Mouse (Mus musculus) layer of hippocampus, postnatal 14 days (tissue): ENCODE measurements at regions not wholly inside any gene's neighbourhood (a gene's known extent, or its start where the extent isn't known, plus 50 kb on each side); places are given as distances from the start of the nearest gene placed in this dataset.

Experiments used
- DNase-seq, 2 experiments: peaks; one replicate each; pipeline ENCODE4 v3.0.0; 2021 to 2022; ENCODE audit warnings: low spot score in 2 of 2, mixed read lengths in 1 of 2

DNA sequence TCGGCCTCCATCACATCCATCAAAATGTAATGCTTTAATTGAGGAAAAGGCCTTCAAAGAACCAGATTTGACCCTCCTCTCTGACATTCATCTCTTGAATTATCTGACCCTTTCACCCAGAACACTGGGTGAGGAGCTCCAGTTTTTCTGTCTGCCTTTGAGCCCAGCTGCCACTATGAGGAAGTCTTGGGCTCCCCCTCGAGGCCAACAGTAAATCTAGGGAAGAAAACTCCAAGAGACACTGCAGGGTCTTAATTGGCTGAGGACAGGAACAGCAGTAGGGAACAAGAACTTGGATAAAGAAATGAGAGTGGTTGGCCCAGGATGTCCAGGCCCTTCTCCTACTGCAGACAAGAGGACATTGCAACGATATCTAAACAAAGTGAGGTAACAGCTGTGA, 514.3 kb upstream of the Castor2 start:
- peak; percentile 38 to 58 for DNase-seq

DNA sequence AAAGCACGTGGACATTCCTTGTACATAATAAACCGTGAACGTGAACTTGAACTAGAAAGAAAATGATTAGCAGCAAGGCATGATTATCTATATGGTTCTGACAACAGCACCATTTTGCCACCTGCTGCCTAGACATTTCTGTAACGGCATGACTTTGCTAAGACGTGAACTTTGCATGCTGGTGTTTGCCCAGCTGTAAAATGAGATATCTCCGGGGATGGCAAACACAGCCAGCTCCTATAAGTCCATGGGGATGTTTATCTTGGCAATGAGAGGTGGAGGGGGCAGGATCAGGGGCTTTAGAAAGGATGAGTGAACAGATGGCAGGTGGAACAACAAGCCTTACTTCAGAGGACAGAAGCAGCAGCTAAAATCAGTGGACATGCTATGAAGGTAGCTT, 522.9 kb upstream of the Castor2 start:
- no peak for DNase-seq

DNA sequence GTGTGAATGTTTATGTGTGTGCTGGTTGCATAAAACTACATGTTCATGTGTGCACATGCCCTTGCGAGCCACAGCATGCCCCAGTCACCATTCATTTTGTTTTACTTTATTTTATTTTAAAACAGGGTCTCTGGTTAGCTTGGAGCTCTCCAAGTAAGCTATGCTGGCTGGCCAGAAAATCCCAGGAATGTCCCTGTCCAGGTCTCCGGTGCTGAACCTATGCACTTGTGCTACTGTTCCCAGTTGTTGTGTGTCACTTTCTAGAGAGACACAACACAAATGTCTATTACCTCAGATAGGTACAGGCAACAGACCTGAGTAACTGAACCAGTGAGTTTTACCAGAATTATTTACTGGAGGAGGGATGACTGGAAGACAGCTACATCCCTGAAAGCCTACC, 530.4 kb upstream of the Castor2 start:
- DNase-seq: no peak

DNA sequence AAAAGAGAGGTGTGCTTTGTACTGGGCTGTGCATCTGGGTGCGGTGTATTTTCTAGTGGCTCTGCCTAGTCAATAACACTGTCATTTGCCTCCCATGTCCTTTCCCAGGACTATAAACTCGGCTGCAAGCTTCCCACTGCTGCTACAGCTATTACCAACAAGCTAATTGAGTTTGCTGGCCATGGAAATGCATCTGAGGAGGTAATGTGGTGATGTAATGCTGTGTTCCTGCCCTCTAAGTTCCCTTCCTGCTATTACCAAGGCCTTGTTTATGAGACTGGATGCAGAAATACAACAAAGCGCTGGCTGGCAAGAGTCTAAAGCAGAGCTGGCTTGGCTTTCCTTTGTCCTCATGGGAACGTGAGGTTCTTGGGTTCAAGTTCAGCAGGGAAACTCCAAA, 533.0 kb upstream of the Castor2 start:
- no peak for DNase-seq

DNA sequence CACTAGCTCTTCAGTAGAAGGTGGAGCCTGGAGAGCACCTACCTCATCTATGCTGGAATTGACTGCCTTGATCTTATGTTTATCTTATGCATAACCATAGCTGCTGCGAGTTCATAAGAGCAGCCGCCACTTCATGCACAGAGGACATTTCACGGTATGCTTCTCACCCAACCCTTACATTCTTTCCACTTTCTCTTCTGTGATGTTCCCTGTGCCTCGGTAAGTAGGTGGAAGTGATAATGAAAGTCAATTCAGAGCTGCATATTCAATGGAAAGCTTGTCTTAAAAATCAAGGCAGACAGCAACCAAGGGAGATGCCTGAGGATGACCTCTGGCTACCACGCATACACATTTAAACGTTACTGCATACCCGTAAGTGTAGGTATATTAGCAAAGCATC, 548.9 kb upstream of the Castor2 start:
- DNase-seq: no peak

DNA sequence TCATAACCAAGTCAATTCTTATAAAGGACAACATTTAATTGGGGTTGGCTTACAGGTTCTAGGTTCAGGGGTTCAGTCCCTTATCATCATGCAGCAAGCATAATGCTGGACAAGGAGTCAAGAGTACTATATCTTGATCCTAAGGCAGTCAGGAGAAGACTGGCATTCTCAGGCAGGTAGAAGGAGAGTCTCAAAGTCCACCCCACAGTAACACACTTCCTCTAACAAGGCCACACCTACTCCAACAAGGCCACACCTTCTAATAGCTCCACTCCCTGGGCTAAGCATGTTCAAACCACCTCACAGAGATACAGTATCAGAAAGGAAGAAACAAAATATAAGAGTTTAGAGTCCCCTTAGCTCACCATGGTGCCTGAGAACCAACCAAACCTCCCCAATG, 557.3 kb upstream of the Castor2 start:
- no peak for DNase-seq

DNA sequence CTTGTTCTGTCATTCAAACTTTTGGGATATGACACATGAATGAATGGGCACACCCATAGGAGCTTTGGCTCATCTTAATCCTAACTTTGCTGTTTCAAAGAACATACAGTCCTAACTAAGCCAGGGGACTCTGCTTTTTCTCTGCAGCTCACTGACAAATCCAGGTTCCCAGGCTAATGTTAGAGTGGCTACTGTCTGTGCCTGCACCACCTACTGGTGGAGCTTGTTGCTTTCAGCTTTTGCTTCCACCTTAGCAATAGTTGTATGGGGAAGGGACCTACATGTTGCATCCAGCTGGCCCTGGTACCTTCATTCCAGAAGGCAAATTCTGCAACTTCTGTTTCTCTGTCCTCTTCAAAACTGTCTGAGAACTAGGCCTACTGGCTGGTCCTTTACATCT, 566.8 kb upstream of the Castor2 start:
- DNase-seq: peak in 1 of 2 experiments; percentile 7

DNA sequence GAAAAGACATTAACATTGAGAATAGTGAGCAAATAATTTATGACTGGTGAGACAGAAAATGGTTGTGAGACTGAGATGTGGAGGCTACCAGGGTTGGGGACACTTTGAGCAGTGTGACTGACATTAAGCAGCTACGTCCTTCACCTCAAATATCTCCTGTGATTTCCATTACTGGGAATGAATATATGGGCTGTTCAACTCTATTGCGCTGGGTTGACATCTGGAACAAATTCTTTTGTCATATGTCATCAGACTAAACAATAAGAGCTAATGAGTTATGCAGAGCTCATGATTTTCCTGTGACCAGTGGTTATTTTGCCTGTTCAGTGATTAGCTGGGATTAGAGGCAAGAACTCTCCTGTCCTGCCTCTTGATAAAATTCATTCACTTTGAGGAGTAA, 593.9 kb upstream of the Castor2 start:
- no peak for DNase-seq

DNA sequence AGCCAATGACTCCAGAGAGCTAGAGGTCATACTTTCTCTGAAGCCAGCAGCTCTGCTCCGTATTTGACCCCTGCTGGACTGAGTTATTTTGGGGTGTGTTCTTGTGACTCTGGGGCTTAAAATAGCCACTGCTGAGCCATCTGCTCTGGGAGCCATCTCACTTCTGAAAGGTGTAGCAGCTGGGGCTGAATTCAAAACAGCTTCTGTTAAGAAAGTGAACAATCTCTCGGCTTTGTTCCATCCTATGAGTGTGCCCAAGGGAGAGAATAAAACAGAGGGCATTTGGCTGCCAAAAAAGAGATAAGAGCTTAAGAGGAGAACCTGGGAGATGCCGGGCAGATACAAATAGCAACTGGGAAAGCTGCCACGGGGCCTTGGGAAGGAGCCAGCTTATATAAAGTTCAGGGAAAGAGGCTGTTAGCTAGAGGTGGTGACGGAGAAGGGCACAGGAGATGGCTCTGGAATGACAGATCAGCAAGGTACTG, 611.7 kb upstream of the Castor2 start:
- peak; percentile 16 to 17 for DNase-seq

DNA sequence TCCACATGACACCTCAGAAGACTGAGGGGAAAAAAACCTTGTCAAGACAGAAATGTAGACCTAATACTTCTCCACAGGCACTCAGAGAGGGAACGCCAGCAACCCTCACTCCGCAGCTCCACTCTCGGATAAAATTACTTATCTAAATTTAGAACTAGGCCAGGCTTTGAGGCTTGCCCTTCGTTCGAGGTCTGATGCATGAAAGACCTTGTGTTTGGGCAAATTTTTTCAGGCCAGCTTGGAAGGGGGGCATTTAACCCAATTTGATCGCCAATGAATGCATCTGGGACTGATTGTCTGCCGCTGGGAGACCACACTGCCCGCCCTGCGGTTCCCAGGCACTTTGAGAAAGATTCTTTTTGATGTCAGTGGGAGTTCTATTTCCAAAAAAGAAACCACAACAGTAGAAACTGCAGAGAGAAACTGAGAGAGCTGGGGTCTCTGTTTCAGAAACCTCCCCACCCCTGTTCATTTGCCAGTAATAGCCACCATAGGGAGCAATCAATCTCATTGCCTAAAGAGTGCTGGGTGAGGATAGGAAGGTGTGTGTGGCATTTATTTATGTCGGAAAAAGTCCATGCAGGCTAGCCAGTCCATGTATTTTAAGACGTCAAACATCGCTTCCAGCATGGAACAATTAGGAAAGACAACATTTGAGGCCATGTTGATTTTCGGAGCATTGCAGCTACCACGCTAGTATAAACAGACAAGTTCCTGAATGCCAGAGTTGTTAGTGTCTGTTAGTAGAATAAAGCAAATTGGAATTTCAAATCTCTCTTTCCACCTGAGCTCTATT, 617.0 kb upstream of the Castor2 start:
- peak; percentile 32 to 61 for DNase-seq

DNA sequence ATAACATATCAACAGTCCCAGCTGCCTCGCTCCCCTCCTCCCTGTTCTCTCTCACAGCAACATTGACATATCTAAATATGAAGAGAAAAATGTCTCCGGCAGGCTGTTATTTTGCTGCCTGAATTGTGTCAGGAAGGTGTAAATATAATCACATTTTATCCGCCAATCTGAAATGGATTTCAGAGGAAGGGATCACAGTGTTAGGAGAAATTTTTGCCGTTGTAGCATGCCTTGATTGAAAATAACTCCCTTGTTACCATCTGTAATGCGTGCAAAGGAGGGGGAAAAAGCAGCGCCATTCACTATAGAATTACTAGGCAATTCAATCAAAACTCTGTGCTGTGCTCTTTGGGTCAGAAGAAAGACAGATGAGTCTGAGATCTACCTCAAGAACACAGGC, 620.3 kb upstream of the Castor2 start:
- no peak for DNase-seq

DNA sequence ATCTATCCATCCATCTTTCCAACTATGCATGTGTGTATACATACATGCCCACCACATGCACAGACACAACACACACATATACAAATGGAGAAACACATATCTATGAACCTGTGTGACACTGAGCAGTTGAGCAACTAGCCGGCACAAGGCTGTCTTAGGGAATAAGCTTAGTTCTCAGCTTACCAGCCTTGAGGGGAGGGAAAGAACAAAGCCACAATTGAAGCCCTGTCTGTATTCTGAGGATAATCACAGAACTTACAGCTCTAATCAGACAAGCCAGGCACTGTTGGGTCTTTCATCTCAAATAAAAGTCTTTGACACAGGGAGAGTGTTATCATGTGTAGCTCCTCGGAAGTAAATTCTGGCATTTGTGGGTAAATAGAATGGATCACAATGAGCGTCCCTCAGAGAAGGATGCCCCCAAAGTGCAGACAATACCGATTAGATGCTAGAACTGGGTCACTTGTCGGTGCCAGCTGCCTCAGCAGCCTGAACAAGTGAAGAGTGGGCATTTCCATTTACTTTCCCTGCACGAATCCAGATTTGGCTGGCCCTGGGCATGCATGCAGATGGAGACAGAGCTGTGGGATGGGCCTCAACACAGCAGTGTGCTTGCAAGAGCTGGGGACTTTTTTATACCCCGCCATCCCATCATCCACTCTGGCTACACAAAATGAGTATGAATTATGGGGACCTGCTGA, 646.0 kb upstream of the Castor2 start:
- peak; percentile 74 to 86 for DNase-seq

DNA sequence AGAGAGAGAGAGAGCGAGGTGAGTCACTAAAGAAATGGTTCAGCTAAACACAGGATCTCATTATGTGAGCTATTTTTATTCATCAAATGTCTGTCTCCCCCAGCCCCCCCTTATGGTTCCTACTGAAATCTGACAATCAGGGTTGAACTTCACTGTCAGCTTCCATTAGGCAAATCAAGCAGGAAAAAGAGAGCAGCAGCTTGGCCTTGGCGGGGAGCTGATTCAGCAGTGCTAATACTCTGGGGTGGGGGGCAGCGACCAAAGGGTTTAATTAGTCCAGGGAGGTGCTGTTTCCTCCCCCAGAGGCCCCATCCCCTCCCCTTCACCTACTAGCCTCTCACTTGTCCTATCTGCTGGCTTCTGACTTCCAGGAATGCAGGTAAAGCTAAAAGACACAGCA, 649.6 kb upstream of the Castor2 start:
- DNase-seq: no peak

DNA sequence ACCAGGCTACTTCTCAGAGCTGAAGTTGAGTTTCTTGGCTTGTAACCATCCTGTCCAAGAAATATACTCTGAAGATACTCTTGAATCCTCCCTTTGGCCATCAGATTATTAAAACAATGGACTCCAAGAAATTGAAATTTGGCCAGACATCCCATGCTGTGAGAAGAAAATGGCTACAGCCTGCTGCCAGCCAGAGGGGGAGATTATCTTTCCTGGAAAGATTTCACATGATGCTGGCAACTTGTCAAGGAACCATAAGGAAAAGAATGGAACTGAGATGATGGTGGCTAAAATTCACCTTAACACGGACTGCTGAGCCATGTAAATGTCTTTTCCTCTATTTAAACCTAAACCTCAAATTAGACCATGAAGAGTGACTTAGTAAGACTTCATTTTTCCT, 698.7 kb upstream of the Castor2 start:
- DNase-seq: no peak

DNA sequence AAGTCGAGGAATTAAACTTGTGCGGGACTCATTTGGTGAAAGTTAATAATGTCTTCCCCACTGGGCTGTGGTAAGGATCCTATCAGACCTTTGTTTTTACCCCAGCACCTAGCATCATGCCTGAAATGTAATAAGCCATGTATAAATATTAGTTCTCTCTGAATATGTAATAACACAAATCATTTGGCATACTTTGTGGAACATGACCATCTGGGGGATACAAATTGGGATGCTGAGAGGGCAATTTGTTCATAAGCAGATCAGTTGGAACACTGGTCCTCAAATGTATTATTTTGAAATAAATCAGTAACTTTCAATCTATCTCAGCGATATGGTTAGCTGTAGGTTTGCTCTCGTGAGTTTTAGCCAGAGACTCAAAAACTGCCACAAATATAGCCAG, 709.6 kb upstream of the Castor2 start:
- DNase-seq: peak in 1 of 2 experiments; percentile 67

DNA sequence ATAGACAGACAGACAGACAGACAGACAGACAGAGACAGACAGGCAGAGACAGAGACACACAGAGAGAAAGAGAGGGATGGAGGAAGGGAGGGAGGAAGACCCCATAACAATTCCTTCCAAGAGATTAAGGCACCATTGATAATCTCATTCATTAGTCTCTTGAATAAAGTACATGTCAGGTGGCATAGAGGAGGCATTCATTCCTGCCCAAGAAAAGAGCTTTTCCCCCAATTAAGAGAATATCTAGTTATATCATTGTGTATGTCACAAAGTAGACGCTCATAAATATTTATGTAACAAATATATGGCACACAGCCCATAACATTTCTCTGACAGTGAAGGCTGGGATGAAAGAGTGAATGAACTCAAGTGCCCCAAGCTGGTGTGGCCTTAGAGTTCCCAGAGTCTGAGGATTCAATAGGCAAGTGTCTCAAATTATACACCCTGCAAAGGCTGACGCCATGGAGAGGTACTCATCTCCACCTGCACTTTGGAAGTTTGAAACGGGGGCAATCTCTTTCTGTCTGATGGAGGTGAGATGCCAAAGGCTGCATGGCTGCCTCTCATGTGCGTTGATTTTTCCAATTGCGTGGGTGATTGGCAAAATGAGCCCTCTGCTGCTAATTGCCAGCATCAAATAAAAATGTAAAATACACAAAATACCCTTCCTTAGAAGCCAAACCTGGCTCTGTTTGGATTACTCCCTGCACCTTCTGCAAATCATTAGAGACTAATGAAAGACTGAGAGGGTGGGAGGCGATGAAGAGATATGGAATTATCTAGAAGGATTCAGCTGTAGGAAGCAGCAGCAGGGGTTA, 710.3 kb upstream of the Castor2 start:
- peak; percentile 28 to 71 for DNase-seq

DNA sequence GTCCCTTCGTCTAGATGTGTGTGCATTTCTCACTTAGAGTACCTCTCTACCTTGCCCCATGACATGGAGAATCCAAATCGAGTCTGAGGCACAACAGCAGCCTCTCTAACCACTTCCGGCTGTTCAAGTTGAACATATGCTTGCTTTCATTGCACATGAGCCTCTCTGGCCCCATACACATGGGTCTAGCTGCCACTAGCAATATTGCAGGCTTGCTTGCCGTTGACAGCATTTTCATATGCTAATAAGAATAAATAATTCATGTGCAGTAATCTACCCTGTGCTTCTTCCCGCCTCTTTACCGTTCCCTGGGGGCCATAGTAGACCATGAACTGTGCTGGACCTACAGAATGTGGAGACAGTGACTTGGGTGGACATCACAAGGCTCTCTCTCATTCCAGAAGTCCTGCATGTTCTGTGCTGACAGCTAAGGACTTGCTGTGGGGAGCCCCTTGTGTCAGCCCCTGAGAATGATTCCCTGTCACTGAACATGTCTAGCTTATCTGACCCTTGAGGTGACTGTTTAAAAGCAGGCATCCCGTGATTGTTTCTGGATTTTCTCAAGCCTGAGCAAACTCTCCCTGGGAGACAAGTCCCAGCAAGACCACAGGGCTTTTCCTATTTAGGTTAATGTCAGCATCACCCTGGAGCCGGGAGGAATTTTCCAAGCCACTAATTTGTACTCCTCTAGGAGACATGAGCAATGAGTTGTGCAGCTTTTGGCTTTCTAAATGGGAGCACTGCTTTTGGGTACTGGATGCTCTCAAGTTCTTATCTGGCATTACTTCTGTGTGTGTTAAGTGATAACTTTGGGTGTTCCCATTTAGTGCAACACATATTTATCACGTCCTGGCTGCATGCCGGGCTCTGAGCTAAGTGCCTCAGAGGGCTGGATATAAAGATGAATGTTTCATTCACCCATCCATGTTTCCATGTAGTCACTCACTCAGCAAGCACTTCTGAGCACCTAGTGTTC, 713.8 kb upstream of the Castor2 start:
- DNase-seq: no peak

DNA sequence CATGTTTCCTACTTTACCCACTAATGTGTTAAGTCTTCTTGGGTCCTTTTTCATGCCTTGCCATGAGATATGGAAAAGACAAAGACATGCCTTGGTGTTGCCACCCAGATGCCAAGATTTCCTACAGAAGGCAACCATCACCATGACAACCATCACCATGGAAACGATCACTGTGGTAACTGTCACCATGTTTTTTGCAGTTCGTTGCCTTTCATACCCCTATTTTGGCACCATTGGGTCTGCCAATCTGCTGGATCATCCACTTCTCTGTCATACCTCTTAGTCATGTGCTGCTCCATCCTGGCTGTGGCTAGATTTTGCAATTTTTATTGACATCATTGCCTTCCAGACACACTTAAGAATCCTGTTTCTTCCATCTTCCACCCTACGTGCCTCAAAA, 733.7 kb upstream of the Castor2 start:
- peak; percentile 53 to 76 for DNase-seq

DNA sequence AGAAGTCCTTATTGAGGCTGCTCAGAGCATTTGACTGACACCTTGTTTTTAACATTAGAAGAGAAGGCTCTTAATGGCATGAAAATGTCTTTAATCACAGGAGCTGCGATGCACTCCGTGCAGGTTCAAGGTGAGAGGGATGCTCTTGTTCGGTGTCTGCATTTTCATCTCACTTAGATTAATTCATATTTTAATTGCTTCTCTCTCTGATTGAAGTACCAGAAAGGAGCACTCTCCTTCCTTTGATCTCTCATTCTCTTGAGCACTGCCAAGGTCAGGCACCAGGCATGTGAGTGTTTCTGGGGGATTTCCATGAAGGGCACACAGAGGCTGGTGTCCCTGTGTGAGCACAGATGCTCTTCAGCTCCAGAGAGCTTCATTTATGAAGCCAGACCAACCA, 752.0 kb upstream of the Castor2 start:
- no peak for DNase-seq

DNA sequence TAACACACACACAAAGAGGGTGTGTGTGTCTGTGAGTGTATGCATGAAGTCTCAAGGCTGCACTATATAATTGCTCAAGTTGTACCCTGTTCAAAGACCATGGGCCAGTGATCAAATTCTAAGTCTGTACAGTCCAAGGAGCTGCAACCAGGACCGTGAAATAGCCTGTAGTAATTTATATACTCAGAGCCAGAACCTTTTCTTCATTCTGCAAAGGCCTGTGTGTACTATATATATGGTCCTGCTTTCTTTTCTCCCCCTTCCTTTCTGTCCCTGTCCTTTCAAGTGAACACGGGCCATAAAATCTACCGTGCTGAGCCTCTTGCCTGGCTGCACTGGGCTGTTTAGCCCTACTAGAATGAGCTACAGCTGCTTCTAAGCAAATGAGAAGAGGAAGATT, 757.5 kb upstream of the Castor2 start:
- DNase-seq: no peak

DNA sequence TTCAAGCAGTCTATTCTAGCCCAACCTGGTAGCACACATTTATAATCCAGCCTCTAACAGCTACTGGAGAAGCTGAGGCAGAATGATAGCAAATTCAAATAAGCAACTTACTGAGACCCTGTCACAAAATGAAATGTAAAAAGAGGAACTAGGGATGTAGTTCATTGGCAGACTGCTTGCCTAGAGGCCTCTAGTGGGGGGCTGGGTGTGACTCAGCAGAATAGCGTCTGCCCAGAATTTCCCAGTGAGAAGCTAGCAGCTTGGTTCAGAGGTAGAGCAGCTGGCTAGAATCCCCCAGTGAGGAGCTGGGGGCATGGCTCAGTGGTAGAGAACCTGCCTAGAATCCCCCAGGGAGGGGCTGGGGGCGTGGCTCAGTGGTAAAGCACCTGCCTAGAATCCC, 777.5 kb upstream of the Auts2 start:
- peak; percentile 6 to 8 for DNase-seq
